Mouse (Mus musculus) cortical plate, adult 2 months (tissue): ENCODE results near the gene Tmem184b. TPM values are rescaled to one million over a fixed set of nuclear protein-coding genes. Genes with fewer than 3 reads are reported as not detected.

Experiments
- H3K27ac ChIP-seq: fragments of 200-500 bp; 2 replicates; pipeline ENCODE4 v1.5.1; 2012; ENCODE audit warnings: low read length, control low read depth, inconsistent platforms; ENCODE audit not compliant: insufficient read depth
- H3K4me1 ChIP-seq: fragments of 200-500 bp; 2 replicates; pipeline ENCODE4 v1.6.1; 2011; ENCODE audit warnings: low read length; ENCODE audit not compliant: control insufficient read depth, insufficient read depth
- H3K4me3 ChIP-seq: fragments of 200-500 bp; 2 replicates; pipeline ENCODE4 v1.5.1; 2011; ENCODE audit warnings: mild to moderate bottlenecking, low read length, control low read depth; ENCODE audit not compliant: insufficient read depth
- CTCF ChIP-seq: fragments of 200-500 bp; IDR thresholded peaks from 2 replicates; pipeline ENCODE4 v1.5.1; 2011; ENCODE audit warnings: mild to moderate bottlenecking, control low read depth, low read length; ENCODE audit not compliant: insufficient read depth; ENCODE audit errors: extremely low read depth
- POLR2A ChIP-seq: fragments of 200-500 bp; IDR thresholded peaks from 2 replicates; pipeline ENCODE4 v1.6.1; 2011; ENCODE audit warnings: mild to moderate bottlenecking, low read length, control low read depth; ENCODE audit not compliant: insufficient read depth; ENCODE audit errors: extremely low read depth
- polyA plus RNA-seq: library from polyadenylated mRNA; depleted of rRNA; stranded (reverse); fragments of >200 nt; gene quantifications from 2 replicates; pipeline ENCODE4 v1.2.3, GENCODE M21; 2012

The Tmem184b gene
- polyA plus RNA-seq, 1 experiment: 75.6 TPM

DNA sequence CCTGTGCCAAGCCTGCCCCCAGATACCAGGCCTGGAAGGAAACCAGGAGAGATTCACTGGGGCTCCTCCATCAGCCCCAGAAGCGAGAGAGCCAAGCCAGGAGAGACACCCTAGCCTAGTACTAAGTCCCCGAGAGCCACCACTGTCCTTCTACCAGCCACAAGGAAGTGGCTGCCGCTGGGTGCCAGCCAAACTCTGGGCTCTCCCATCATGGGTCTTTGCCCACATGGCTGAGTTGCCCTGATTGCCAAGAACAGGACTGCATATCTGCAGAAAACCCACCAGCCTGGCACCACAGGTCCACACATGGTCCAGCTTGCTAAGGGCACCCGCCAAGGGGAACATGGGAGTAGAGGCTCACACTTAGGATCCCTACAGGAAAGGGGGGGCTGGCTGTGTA lies 36.9 kb upstream of the Tmem184b start:
- Histone ChIP-seq H3K4me1 (peaks cover 18% of the 10 kb centered on the region), H3K4me3 (peak overlapping the region; percentile 84), H3K27ac (peak overlapping the region; percentile 5; the same call in 1 of the 2 replicates)
- TF ChIP-seq POLR2A: no peak
- TF ChIP-seq CTCF: no peak

DNA sequence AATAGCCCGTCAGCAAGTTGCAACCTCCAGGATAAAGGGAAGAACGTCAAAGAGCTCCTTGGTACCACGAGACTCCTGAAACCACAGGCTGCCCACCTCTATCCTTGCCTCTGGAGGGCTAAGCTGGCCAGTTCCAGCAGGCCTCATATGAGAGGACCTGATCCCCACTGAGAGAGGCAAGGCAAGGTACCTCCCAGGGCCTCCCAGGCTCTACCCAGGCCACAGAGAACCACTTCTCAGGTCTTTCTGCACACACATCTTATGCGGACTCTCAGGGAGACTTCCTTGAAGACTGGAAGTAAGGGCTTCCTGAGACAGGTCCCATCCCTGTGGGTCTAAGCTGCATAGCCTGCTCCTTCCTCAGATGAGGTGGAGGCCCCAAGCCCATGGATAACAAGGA lies 36.0 kb upstream of the Tmem184b start:
- peaks cover 19% of the 10 kb centered on the region for H3K4me1 ChIP-seq
- H3K4me3 ChIP-seq: peak overlapping the region; percentile 84; the same call in 1 of the 2 replicates
- no peak for TF ChIP-seq POLR2A
- H3K27ac ChIP-seq: no peak overlapping the region

DNA sequence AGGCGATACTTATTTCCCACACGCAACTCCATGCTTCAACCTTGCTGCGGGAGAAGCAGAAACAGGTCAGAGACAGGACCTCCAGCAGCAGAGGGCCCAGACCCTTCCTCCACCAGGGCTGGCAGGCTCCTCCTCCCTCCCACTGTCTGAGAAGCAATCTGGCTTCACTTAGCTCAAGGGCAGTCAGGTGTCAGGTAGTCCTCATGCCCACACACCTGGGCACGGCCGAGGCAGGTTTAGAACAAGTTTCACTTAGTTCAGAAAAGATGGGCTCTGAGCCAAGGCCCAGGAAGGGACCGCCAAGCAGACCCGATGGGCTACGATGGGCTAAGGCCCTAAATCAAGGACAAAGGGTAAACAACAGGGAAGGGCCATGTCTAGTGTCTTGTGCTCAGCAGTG lies 35.4 kb upstream of the Tmem184b start:
- TF ChIP-seq CTCF: no peak
- TF ChIP-seq POLR2A: no peak
- Histone ChIP-seq H3K4me1 (peaks cover 20% of the 10 kb centered on the region), H3K4me3 (no peak overlapping the region), H3K27ac (no peak overlapping the region)

DNA sequence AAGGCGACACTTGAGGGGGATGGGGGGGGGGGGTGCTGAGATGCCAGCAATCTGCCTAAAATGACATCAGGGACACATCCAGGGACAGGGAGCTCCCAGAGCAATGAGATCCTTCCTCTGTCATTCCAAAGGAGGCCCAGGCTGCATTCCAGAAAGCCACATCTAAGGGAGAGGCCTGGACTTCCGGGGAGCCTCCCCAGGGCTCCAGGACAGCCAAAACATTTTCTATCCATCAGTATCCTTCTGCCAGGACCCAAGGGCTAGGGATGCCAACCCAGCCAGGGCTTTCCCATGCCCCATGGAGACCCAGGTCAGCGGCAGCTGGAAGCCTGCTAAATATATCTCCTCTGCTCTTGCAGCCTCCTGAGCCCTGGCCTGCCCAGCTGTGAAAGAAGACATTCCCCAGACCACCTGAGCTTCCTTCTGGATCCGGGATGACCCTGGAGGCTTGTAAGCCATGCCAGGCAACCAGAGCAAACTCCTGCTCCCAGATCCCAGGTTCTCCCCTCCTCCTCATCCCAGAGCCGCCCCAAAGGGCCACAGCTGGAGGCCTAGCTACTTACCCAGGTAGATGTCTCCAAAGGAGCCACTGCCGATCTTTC lies 34.9 kb upstream of the Tmem184b start:
- H3K27ac ChIP-seq: no peak overlapping the region
- TF ChIP-seq CTCF: no peak
- no peak for TF ChIP-seq POLR2A
- H3K4me1 ChIP-seq: peaks cover 19% of the 10 kb centered on the region
- H3K4me3 ChIP-seq: no peak overlapping the region

DNA sequence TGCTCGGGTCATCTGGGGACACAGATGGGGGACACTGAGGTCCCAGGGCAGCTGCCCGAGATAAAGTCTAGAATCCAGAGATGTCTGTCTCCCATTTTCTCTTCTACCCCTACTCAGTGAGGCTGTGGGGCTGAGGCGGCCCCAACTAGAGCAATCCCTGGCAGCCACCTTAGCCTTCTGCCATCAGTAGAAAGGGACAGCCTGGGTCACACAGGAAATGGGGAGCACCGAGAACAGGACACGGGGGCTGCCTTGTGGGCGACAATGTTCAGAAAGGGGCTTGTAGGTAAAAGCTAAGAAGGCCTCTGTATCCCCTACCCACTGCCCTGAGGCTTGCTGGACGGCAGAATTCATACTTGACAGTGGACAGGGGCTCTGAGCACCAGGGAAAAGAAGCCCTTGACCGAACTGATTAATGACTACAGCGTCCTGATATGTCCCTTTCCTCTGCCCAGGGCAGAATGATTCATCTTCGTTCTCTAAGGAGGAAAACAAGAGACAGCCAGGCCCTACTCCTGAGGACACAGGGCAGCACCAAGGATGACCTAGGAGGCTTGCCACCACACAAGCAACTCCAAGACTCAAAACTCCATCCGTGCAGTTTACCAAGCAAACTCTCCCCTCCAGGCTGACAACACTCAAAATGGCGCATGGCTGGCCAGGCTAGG lies 34.3 kb upstream of the Tmem184b start:
- no peak for TF ChIP-seq POLR2A
- no peak for TF ChIP-seq CTCF
- peaks cover 19% of the 10 kb centered on the region for H3K4me1 ChIP-seq
- no peak overlapping the region for H3K27ac ChIP-seq
- no peak overlapping the region for H3K4me3 ChIP-seq

DNA sequence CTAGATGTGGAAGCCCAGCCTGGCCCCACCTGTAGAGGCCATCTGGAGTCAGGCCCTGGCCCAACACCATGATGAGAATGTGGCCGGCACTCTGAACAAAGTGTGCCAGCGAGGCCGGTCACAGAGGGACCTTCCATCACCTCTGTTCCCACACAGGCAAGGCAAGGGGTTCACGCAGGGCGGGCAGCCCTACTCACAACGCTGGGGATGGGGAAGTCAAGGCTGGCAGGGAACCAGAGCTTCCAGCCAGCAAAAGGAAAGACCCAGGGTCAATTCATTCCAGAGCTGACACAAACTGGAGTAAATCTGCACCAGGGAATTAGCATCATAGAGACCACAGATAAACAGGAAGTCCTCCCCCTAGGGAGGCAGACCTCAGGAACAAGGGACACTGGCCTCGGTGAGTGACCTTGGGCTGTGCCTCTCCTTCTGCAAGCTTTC lies 33.1 kb upstream of the Tmem184b start:
- H3K4me1 ChIP-seq: peaks cover 18% of the 10 kb centered on the region
- H3K27ac ChIP-seq: no peak overlapping the region
- TF ChIP-seq CTCF (no peak), POLR2A (no peak)
- H3K4me3 ChIP-seq: no peak overlapping the region

DNA sequence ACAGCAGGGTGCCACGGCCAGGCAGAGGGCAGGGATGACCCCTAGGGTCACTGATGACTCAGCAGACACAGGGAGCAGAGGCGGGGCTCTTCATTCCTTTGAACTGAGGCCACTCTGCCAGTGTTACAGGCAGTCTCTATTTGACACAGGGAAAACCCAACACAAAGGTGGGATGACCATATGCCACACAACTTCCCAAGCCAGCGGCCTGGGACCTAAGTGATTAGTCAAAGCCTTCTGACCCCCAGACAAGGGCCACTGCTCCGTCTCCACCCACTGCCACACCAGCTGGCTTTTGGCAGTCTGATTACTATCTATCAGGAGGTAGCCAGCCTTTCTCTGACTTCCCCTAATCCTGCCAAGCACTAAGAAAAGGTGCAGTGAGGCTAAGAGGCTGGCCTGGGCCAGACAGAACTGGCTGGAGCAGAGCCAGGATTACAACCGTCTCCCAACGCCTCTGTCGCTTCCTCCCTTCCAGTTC lies 31.9 kb upstream of the Tmem184b start:
- Histone ChIP-seq H3K4me3 (no peak overlapping the region), H3K4me1 (peaks cover 19% of the 10 kb centered on the region), H3K27ac (no peak overlapping the region)
- TF ChIP-seq CTCF: no peak
- TF ChIP-seq POLR2A: no peak

DNA sequence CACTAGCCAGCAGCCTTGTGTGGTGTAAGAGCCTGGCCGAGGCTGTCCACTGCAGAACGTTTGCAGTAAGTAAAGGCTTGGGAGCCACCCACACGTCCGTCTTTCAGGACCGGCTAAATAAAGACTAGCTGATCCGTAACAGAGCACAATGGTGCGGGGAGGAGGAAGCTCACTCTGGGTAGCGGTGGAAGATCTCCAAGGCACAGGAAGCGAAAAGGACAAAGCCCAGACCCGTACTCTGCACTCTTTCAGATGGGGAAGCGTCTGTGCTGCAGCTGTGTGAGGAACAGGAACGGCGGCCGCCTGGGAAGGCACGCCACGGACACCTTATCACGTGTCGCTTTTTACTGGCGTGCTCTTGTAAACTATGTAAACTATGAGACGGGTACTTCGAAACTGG lies 29.5 kb upstream of the Tmem184b start:
- peaks cover 11% of the 10 kb centered on the region for H3K4me1 ChIP-seq
- H3K27ac ChIP-seq: 0 out of 2 replicates have a peak overlapping the region, but pooled peaks have one; percentile 37
- no peak for TF ChIP-seq POLR2A
- TF ChIP-seq CTCF: no peak
- H3K4me3 ChIP-seq: no peak overlapping the region

DNA sequence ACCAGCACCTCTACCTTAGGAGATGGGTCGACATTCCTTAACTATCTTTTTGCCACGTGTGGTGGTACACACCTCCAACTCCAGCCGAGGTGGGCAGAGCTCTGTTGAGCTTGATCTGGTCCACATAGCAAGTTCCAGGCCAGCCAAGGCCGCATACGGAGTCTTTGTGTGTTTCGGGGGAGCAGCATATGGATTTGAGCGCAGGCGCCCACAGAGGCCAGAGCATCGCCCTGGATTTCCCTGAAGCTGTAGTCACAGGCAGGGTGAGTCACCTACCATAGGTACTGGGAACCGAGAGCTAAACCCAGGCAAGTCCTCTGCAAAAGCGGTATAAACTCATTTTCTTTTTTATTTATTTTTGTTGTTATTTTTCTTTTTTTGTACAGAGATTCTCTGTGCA lies 29.0 kb upstream of the Tmem184b start:
- TF ChIP-seq POLR2A: no peak
- no peak for TF ChIP-seq CTCF
- H3K4me1 ChIP-seq: peaks cover 11% of the 10 kb centered on the region
- no peak overlapping the region for H3K4me3 ChIP-seq
- 0 out of 2 replicates have a peak overlapping the region, but pooled peaks have one; percentile 44 for H3K27ac ChIP-seq

DNA sequence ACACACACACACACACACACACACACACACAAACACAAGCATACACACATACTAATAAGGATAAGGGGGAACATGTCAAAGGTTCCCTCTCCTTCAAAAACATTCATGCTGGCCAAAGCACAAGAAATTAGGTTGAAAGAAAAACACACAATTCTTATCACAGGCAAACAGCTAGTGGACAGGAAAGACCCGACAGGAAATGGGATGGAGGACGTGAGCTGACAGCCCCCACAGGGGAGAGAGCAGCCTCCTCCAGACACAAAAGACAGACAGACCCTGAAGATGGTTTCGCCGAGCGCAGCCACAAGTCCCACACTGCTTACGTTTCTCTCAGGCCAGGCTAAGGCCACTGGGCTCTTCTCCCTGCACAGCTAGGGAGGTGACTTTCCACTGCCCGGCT lies 28.6 kb upstream of the Tmem184b start:
- Histone ChIP-seq H3K4me1 (peaks cover 11% of the 10 kb centered on the region), H3K27ac (0 out of 2 replicates have a peak overlapping the region, but pooled peaks have one; percentile 44), H3K4me3 (no peak overlapping the region)
- TF ChIP-seq POLR2A (no peak), CTCF (no peak)
